In the genomic region with DNA sequence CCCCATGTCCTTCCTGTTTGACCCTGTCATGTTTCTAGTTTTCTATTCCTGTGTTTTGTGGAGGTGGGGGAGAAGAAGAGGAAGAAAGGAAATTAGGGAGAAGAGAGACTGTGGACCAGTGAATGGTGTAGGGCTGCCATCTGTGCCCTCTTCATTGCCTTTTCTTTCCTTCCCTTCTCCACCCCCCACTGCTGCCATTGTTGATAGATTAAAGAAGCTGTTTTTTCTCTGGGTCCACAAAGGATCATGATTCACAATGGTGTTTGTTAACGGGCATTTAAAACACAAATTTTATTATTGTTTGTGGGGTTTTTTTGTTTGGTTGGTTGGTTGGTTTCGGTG, we compare ENCODE assay signal across 11 mouse cellular contexts.
DNase-seq lines count a peak whose midpoint lies in the region; ATAC-seq and TF ChIP-seq lines count a peak whose summit lies in the region.
"Had no signal": no experiment of that assay in that cellular context is flagged by ENCODE, and none has a peak within 500 bp of the region (broad histone marks: within the 10 kb centered on the region; RNA-seq: fewer than 3 reads in every experiment).

No protein-coding gene starts in this region.

- peak overlapping the region; percentile 78 for H3K27ac ChIP-seq in forebrain, embryonic 14.5 days (ENCODE audit: low read depth, low read length)
- peak overlapping the region; percentile 87 for H3K27ac ChIP-seq in midbrain, embryonic 12.5 days (replicated peaks)
- no peak overlapping the region for H3K27ac ChIP-seq in liver, postnatal 0 days (ENCODE audit: low read depth)
- H3K27ac ChIP-seq: liver, embryonic 14.5 days had no signal

- no peaks in the 10 kb centered on the region for H3K27me3 ChIP-seq in forebrain, embryonic 14.5 days (replicated peaks; ENCODE audit: control insufficient read depth, insufficient read depth, low read length)
- H3K27me3 ChIP-seq in midbrain, embryonic 12.5 days = no peaks in the 10 kb centered on the region
- no peaks in the 10 kb centered on the region for H3K27me3 ChIP-seq in liver, postnatal 0 days (ENCODE audit: insufficient read depth, low read length)

- ATAC-seq in cerebellum, adult (ENCODE audit: insufficient number of reproducible peaks, low FRiP score, low TSS enrichment) = no peak
- peak; percentile 65 for ATAC-seq in forebrain, embryonic 14.5 days
- peak; percentile 75 for ATAC-seq in midbrain, embryonic 12.5 days (ENCODE audit: low FRiP score, low read depth)
- no peak for ATAC-seq in erythroid progenitor cell, adult 5-6 weeks (replicated peaks; ENCODE audit: low FRiP score, poor library complexity, severe bottlenecking)
- ATAC-seq in liver, postnatal 0 days = no peak

- H3K4me1 ChIP-seq in forebrain, embryonic 14.5 days (ENCODE audit: control insufficient read depth, insufficient read depth, low read length) = peaks cover 36% of the 10 kb centered on the region
- H3K4me1 ChIP-seq in midbrain, embryonic 12.5 days = peaks cover 59% of the 10 kb centered on the region
- H3K4me1 ChIP-seq in liver, postnatal 0 days (ENCODE audit: insufficient read depth) = no peaks in the 10 kb centered on the region

- H3K4me2 ChIP-seq in forebrain, embryonic 14.5 days (ENCODE audit: low read length) = peak overlapping the region; percentile 66
- H3K4me2 ChIP-seq in midbrain, embryonic 12.5 days (replicated peaks) = peak overlapping the region; percentile 48
- H3K4me2 ChIP-seq in liver, postnatal 0 days (ENCODE audit: low read depth, low read length) = no peak overlapping the region

- peak; percentile 54 to 70 for DNase-seq in cerebellum, postnatal 10 days
- DNase-seq in Muller cell, postnatal 12 days (ENCODE audit: inconsistent ontology term) = peak; percentile 40
- no peak for DNase-seq in forebrain, embryonic 14.5 days (ENCODE audit: low spot score)
- DNase-seq in spleen, postnatal 10 days (ENCODE audit: low spot score in 2 of 2) = no peak
- DNase-seq in liver, postnatal 0 days = no peak
- DNase-seq: B cell, adult 2 months; thymus, postnatal 25 days had no signal

- TF ChIP-seq CTCF in liver, postnatal 0 days (IDR thresholded peaks at IDR 0.05; ENCODE audit: low read depth) = no peak

- no peaks in the 10 kb centered on the region for H3K36me3 ChIP-seq in forebrain, embryonic 14.5 days (ENCODE audit: control insufficient read depth, insufficient read depth, low read length)
- H3K36me3 ChIP-seq in midbrain, embryonic 12.5 days = no peaks in the 10 kb centered on the region
- no peaks in the 10 kb centered on the region; the same call in 1 of the 2 replicates for H3K36me3 ChIP-seq in liver, postnatal 0 days (replicated peaks; ENCODE audit: insufficient read depth, low read length)

- no peaks in the 10 kb centered on the region for H3K9me3 ChIP-seq in forebrain, embryonic 14.5 days (replicated peaks; ENCODE audit: control insufficient read depth, low read length)
- no peaks in the 10 kb centered on the region for H3K9me3 ChIP-seq in midbrain, embryonic 12.5 days
- H3K9me3 ChIP-seq in liver, postnatal 0 days (ENCODE audit: low read length) = no peaks in the 10 kb centered on the region

- peak overlapping the region; percentile 41 for H3K4me3 ChIP-seq in forebrain, embryonic 14.5 days (ENCODE audit: low read depth, low read length)
- H3K4me3 ChIP-seq in midbrain, embryonic 12.5 days = peak overlapping the region; percentile 34
- no peak overlapping the region for H3K4me3 ChIP-seq in liver, postnatal 0 days (ENCODE audit: low read depth, low read length)

- 4% methylated on average over 2 of the region's 2 CpGs for WGBS in forebrain, embryonic 14.5 days
- WGBS in midbrain, embryonic 12.5 days = 8% methylated on average over 2 of the region's 2 CpGs
- WGBS in liver, postnatal 0 days (ENCODE audit: insufficient replicate concordance) = 82% methylated on average over 2 of the region's 2 CpGs

- no peak for TF ChIP-seq EP300 in liver, postnatal 0 days (IDR thresholded peaks at IDR 0.05; ENCODE audit: low read depth)

- H3K9ac ChIP-seq in forebrain, embryonic 14.5 days (ENCODE audit: low read length) = peak overlapping the region; percentile 80
- no peak overlapping the region for H3K9ac ChIP-seq in midbrain, embryonic 12.5 days (replicated peaks)
- no peak overlapping the region for H3K9ac ChIP-seq in liver, postnatal 0 days (replicated peaks)
- H3K9ac ChIP-seq: liver, embryonic 14.5 days had no signal

Comparison
In these comparisons a context has a peak if more than half of its experiments do, and no peak if none do; other contexts are left out.
1. DNase-seq: peak in cerebellum, postnatal 10 days (2 of 2) and Muller cell, postnatal 12 days (single experiment); none in forebrain, embryonic 14.5 days (single experiment), spleen, postnatal 10 days (0 of 2) and liver, postnatal 0 days (single experiment).
2. ATAC-seq: peak in forebrain, embryonic 14.5 days (single experiment) and midbrain, embryonic 12.5 days (single experiment); none in cerebellum, adult (single experiment), erythroid progenitor cell, adult 5-6 weeks (single experiment) and liver, postnatal 0 days (single experiment).